Mouse (Mus musculus) hindbrain, embryonic 16.5 days (tissue): ENCODE results near the gene Nlrp3. TPM values are rescaled to one million over a fixed set of nuclear protein-coding genes. Genes with fewer than 3 reads are reported as not detected.

Experiments
- ATAC-seq: fragments of 200-750 bp; cut with Nextera tagmentation; 2 replicates; pipeline ENCODE4 v1.8.0; 2017; ENCODE audit warnings: moderate TSS enrichment, moderate library complexity
- H3K27ac ChIP-seq: fragments of 300-500 bp; sonication (generic); 2 replicates; pipeline ENCODE4 v1.5.1; 2014; ENCODE audit warnings: low read depth, mild to moderate bottlenecking, control low read depth, low read length, moderate library complexity
- H3K27me3 ChIP-seq: fragments of 300-500 bp; sonication (generic); replicated peaks from 2 replicates; pipeline ENCODE4 v1.6.1; 2014; ENCODE audit warnings: low read length; ENCODE audit not compliant: control insufficient read depth, insufficient read depth
- H3K36me3 ChIP-seq: fragments of 300-500 bp; sonication (generic); 2 replicates; pipeline ENCODE4 v1.6.1; 2014; ENCODE audit warnings: mild to moderate bottlenecking, low read length, moderate library complexity, mixed read lengths; ENCODE audit not compliant: control insufficient read depth, insufficient read depth
- H3K4me1 ChIP-seq: fragments of 300-500 bp; sonication (generic); 2 replicates; pipeline ENCODE4 v1.6.1; 2014; ENCODE audit warnings: low read depth, low read length; ENCODE audit not compliant: control insufficient read depth, insufficient read depth
- H3K4me2 ChIP-seq: fragments of 300-500 bp; sonication (generic); 2 replicates; pipeline ENCODE4 v1.6.1; 2014; ENCODE audit warnings: mild to moderate bottlenecking, low read length, control low read depth, moderate library complexity
- H3K4me3 ChIP-seq: fragments of 300-500 bp; sonication (generic); 2 replicates; pipeline ENCODE4 v1.5.1; 2014; ENCODE audit warnings: mild to moderate bottlenecking, low read length, control low read depth, moderate library complexity
- H3K9ac ChIP-seq: fragments of 300-500 bp; sonication (generic); 2 replicates; pipeline ENCODE4 v1.6.1; 2014; ENCODE audit warnings: low read depth, mild to moderate bottlenecking, control low read depth, low read length, moderate library complexity
- H3K9me3 ChIP-seq: fragments of 300-500 bp; sonication (generic); 2 replicates; pipeline ENCODE4 v1.6.1; 2014; ENCODE audit warnings: mild to moderate bottlenecking, low read length, moderate library complexity; ENCODE audit not compliant: control insufficient read depth
- WGBS: fragments of 180-500 bp; shearing (Covaris S2); extraction: QIAGEN DNeasy Blood & Tissue Kit; methylation state at CpG from one replicate; pipeline ENCODE4 v1.1.7; 2014; 5-methylcytosine and 5-hydroxymethylcytosine counted together
- polyA plus RNA-seq: library from polyadenylated mRNA; unstranded; fragments of >200 nt; fragmentation: Nextera tagmentation; extraction: Ambion mirVana; gene quantifications from 2 replicates; pipeline ENCODE4 v1.2.1, GENCODE M21; 2015

Nlrp3 gene
- polyA plus RNA-seq, 1 experiment from 2014 or later = 0.10 TPM

DNA sequence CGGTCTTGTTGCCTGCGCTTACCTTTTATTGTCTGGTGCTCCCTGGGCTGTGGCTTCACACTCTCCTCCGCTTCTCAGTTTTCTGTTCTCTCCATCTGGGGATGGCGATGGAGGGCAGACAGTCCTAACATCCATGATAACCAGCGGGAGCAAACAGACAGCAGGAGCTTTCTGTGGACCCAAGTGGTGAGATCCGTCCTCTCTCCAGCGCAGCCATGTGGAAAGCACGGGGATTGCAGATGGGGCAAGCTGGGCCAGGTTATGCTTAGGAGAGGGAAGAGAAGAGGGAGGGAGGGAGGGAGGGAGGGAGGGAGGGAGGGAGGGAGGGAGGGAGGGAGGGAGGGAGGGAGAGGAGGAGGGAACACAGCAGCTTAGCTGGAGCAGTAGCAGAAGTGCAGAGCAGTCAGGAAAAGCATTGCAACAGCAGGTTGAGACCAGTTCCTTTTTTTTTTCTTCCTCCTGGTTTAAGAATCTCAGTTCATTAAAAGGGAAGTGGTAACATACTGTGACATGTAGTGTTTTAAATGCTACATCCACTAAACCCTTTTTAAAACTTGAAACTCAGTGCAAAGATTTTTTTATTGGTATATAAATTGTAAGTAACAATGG lies 14.8 kb upstream of the Nlrp3 start, which contains the start of gene Zkscan17:
Zkscan17 (minus strand) TSS at position 280 of the 609 bp plus-strand sequence.
- 51% methylated on average over 8 of the region's 8 CpGs for WGBS

DNA sequence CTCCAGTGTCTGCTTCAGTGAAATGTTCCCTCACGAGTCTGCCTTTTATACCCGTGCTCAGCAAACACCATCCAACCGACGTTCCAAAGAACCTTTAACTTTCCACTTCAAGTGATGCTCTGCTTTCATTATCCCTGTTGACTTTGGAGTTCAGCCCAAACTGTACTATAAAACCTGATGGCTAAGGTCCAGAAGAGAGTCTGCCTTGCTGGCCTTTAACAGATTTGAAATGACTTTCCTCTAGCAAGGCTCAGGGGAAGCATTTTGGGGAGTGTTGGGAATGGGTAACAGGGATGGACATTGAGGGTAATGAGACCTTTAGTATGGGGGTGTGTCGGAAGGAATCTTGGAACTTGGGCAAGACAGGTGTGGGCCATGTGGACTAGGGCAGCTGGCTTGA lies 11.1 kb upstream of the Nlrp3 start:
- ATAC-seq = no peak
- Histone ChIP-seq H3K4me3 (no peak overlapping the region), H3K27ac (no peak overlapping the region), H3K9me3 (no peaks in the 10 kb centered on the region), H3K4me2 (no peak overlapping the region), H3K4me1 (no peaks in the 10 kb centered on the region), H3K27me3 (no peaks in the 10 kb centered on the region), H3K36me3 (no peaks in the 10 kb centered on the region), H3K9ac (no peak overlapping the region)
- 68% methylated on average over 5 of the region's 5 CpGs for WGBS

More for the DNA sequence above, 14.8 kb upstream of the Nlrp3 start, which contains the start of gene Zkscan17:
- H3K4me3 ChIP-seq = no peak within 1 kb of the TSS
- no peaks in the 10 kb centered on the region for H3K36me3 ChIP-seq
- ATAC-seq = no peak
- H3K27me3 ChIP-seq = no peaks in the 10 kb centered on the region
- H3K27ac ChIP-seq = no peak within 1 kb of the TSS
- no peak within 1 kb of the TSS for H3K9ac ChIP-seq
- H3K4me2 ChIP-seq = no peak within 1 kb of the TSS
- H3K9me3 ChIP-seq = no peaks in the 10 kb centered on the region
- H3K4me1 ChIP-seq = no peaks in the 10 kb centered on the region

DNA sequence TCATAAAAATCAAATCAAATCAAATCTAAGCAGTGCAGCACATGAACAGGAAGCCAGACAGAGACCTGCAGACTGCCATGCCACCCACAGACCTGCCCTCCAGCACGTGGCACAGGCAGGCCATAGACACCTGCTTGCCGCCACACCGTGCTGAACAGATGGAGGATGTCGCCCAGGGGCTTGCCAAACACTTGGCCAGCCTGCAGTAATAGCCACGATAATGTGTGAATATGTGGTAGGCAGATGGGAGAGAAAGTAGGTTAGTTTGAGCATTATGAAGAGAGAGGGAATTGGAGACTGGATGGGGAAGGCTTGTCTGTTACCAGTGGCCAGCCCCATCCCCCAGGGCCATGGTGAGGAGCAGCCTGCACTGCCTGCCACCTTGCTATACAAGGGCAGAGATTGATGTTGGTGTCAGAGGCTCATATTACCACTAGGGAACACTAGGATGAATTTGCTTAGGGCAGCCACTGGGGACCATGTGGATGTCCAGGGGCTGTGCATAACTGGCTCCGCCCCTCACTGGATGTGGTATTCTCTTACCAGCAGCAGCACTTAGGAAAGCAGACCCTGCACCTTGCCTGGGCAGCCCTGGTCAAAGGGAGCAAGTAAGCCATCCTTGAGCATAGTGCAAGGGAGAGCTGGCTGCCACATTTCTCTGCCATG lies 10.4 kb upstream of the Nlrp3 start:
- ATAC-seq = peak; percentile 79
- 0 out of 2 replicates have a peak overlapping the region, but pooled peaks have one; percentile 54 for H3K27ac ChIP-seq
- H3K36me3 ChIP-seq = no peaks in the 10 kb centered on the region
- H3K27me3 ChIP-seq = no peaks in the 10 kb centered on the region
- no peak overlapping the region for H3K9ac ChIP-seq
- no peak overlapping the region for H3K4me3 ChIP-seq
- no peaks in the 10 kb centered on the region for H3K9me3 ChIP-seq
- no peaks in the 10 kb centered on the region for H3K4me1 ChIP-seq
- 57% methylated on average over 6 of the region's 6 CpGs for WGBS
- H3K4me2 ChIP-seq = no peak overlapping the region

DNA sequence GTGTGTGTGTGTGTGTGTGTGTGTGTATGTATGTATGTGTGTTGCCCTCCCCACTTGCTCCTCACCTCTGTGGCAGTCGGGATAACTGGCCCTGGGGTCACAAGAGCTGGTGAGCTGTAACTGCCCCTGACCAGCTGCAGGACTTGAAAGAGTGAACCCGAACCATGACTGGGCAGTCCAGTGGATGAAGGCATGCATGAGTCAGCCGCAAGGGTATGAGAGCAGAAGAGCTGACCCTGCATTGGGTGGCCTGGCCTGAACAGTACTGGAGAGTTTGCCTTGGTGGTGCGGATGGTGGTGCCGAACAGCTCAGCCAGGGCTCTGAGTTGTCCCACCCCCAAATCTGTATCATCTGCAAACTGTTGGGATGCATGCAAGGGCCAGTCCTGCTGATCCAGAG lies 9.8 kb upstream of the Nlrp3 start:
- no peaks in the 10 kb centered on the region for H3K4me1 ChIP-seq
- no peak for ATAC-seq
- no peaks in the 10 kb centered on the region for H3K9me3 ChIP-seq
- H3K9ac ChIP-seq = no peak overlapping the region
- H3K27me3 ChIP-seq = no peaks in the 10 kb centered on the region
- 87% methylated on average over 5 of the region's 5 CpGs for WGBS
- H3K4me2 ChIP-seq = no peak overlapping the region
- H3K36me3 ChIP-seq = no peaks in the 10 kb centered on the region
- no peak overlapping the region for H3K4me3 ChIP-seq
- 0 out of 2 replicates have a peak overlapping the region, but pooled peaks have one; percentile 54 for H3K27ac ChIP-seq

DNA sequence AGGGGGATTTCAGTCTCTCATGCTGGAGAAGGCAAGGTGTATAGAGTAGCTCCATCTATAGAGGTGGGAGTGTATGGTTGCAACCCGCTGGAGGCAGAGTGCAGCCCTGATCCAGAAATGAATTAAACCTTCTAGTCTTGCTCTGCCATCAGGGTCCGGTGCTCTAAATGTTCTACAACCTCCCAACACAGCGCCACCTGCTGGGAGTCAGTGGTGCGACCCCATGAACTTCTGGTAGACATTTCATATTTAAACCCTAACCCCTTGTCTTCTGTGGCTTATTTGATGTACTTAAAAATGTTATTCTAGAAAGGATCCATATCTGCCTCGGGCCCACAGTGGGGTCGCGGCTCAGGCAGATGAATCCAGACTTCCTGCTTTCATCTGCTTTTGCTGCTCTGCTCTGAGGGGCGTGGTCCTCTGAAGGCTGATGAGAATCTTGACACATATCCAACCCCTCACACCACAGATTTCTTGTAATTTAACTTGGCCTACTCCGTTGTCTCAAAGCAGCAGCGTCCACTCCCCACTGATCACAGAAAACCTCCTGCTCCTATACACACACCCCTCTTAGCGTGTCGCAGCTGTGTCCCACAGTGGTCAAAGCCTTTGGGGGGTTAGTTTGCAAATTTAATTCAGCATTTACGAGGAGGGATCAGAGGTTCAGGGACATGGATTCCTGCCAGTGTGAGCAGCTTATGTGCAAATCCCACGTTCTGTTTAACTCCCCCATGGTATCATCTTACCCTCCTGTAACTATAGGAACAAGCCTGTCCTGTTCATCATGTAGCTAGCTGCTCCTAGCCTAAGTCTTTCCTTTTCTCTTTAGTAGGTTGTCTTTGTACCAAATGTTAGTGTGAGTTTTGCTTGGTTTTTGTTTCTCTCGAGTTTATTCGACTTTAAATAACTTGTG lies 3.9 kb upstream of the Nlrp3 start:
- Histone ChIP-seq H3K36me3 (no peaks in the 10 kb centered on the region), H3K4me2 (no peak overlapping the region), H3K27me3 (no peaks in the 10 kb centered on the region), H3K4me3 (no peak overlapping the region), H3K9ac (no peak overlapping the region), H3K9me3 (peaks cover 2% of the 10 kb centered on the region; the same call in 1 of the 2 replicates), H3K27ac (peak overlapping the region; percentile 24; the same call in 1 of the 2 replicates), H3K4me1 (no peaks in the 10 kb centered on the region; the same call in 1 of the 2 replicates)
- WGBS = 64% methylated on average over 16 of the region's 16 CpGs
- ATAC-seq = no peak

DNA sequence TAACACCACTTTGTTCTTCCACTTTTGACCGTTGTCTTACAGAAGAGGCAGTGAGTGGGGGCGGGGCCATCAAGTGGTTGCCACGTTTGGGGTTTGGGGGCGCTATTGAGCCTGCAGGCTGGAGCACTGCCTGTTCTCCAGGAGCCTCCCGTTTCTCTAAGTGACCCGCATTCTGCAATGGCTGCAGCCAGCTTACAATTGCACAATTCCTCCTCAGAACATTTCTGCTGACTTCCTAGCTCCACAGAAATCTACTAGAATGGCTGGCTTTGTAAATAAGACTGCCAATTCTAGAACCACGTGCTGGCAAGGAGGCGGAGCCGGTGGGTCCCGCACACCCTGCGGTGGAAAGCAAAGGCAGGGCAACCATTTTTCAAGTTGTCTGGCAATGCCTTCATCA lies 3.0 kb upstream of the Nlrp3 start:
- ATAC-seq = no peak
- Histone ChIP-seq H3K4me3 (0 out of 2 replicates have a peak overlapping the region, but pooled peaks have one; percentile 1), H3K9ac (no peak overlapping the region), H3K36me3 (no peaks in the 10 kb centered on the region), H3K27me3 (no peaks in the 10 kb centered on the region), H3K27ac (peak overlapping the region; percentile 37), H3K9me3 (peaks cover 2% of the 10 kb centered on the region; the same call in 1 of the 2 replicates), H3K4me2 (peak overlapping the region; percentile 33), H3K4me1 (no peaks in the 10 kb centered on the region; the same call in 1 of the 2 replicates)
- WGBS = 36% methylated on average over 11 of the region's 11 CpGs

DNA sequence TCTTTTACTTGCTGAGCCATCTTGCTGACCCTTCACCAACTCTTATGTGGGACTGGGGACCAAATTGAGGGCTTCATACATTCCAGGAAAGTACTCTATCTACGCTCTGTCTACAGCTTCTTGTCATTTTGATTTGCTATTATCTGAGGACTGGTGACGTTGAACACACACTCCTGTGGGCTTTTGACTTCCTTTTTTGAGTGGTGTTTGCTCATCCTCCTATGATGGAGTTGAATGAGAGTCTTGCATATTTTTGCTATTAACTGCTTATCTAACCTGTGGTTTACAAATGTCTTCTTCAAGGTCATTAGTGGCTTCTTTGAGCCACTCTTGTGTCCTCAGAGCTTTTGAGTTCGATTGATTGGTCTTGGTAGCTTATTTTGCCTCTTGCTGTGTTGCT lies 1.2 kb upstream of the Nlrp3 start:
- Histone ChIP-seq H3K9ac (no peak overlapping the region), H3K4me3 (no peak overlapping the region), H3K9me3 (peaks cover 2% of the 10 kb centered on the region; the same call in 1 of the 2 replicates), H3K36me3 (no peaks in the 10 kb centered on the region), H3K27ac (no peak overlapping the region), H3K4me2 (no peak overlapping the region), H3K4me1 (no peaks in the 10 kb centered on the region; the same call in 1 of the 2 replicates), H3K27me3 (no peaks in the 10 kb centered on the region)
- WGBS = 84% methylated on average over 3 of the region's 3 CpGs
- no peak for ATAC-seq

DNA sequence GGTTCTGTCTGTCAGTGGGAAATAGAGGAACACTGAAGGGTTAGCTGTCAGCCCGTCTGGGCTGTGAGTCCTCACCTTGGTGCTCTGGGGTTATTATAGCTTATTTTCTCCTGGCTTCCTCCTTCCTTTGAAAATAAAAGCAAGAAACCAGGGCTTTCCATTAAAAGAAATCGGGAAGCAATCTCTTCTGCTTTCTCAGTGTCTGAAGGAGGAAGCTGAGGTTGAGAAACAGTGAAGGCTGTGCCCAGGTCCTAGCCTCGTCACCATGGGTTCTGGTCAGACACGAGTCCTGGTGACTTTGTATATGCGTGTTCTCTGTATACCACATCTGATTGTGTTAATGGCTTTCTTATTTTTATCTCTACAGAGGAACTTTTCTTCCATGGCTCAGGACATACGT lies 1.1 kb downstream of the Nlrp3 start:
- Histone ChIP-seq H3K4me2 (no peak overlapping the region), H3K9ac (no peak overlapping the region), H3K27me3 (no peaks in the 10 kb centered on the region), H3K4me3 (no peak overlapping the region), H3K9me3 (no peaks in the 10 kb centered on the region), H3K4me1 (no peaks in the 10 kb centered on the region; the same call in 1 of the 2 replicates), H3K36me3 (no peaks in the 10 kb centered on the region), H3K27ac (no peak overlapping the region)
- ATAC-seq = no peak
- WGBS = 86% methylated on average over 6 of the region's 6 CpGs
